28 mouse cellular contexts compared by ENCODE assay signal in the genomic region with DNA sequence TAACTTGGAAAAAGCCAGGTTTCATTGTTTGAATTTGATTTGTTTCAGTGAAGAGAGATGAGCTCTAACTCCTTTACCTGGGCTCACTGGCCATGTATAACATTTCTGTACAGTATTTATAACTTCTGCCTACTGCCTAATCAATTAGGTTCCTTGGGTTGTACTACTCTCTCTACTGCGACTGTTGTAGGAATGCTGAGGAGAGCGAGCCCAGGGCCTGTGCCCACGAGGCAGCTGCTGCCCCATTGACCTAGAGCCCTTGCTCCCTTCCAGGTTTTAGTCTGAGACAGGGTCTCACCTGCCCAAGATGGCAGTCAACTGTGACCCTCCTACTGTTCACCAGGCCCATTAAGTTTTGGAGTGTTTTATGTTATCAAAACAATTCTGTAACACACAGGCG.
"Had no signal": no experiment of that assay in that cellular context is flagged by ENCODE, and none has a peak within 500 bp of the region (broad histone marks: within the 10 kb centered on the region; RNA-seq: fewer than 3 reads in every experiment).

No protein-coding gene starts in this region.

- H3K27me3 ChIP-seq: embryonic facial prominence, embryonic 12.5 days; embryonic facial prominence, embryonic 13.5 days; embryonic facial prominence, embryonic 15.5 days; forebrain, embryonic 12.5 days; forebrain, embryonic 13.5 days; forebrain, embryonic 15.5 days had no signal

- DNase-seq: cerebellum, adult 2 months; cerebellum, adult 8-10 months; cerebellum, adult 9-10 months; cerebellum, adult 9-11 months; cerebellum, postnatal 10 days; cerebellum, postnatal 14 days; cerebellum, postnatal 25 days; cerebellum, postnatal 36 days; embryo, embryonic 11 days; forebrain, postnatal 0 days; gastrocnemius, adult 2 months; gastrocnemius, postnatal 10 days; gastrocnemius, postnatal 14 days; gastrocnemius, postnatal 25 days; gastrocnemius, postnatal 36 days; heart, adult 18-20 months; heart, adult 2 months had no signal

- H3K4me3 ChIP-seq: embryonic facial prominence, embryonic 10.5 days; embryonic facial prominence, embryonic 12.5 days; embryonic facial prominence, embryonic 13.5 days; embryonic facial prominence, embryonic 15.5 days; erythroblast, embryonic 14.5 days; forebrain, embryonic 10.5 days; forebrain, embryonic 12.5 days; forebrain, embryonic 13.5 days; forebrain, embryonic 15.5 days; gastrocnemius, adult 2 months; heart, adult 2 months had no signal

- H3K27ac ChIP-seq: embryonic facial prominence, embryonic 10.5 days; embryonic facial prominence, embryonic 12.5 days; embryonic facial prominence, embryonic 13.5 days; embryonic facial prominence, embryonic 15.5 days; forebrain, embryonic 10.5 days; forebrain, embryonic 12.5 days; forebrain, embryonic 13.5 days; forebrain, embryonic 15.5 days; gastrocnemius, adult 2 months; heart, adult 2 months had no signal

- H3K4me1 ChIP-seq: embryonic facial prominence, embryonic 10.5 days; embryonic facial prominence, embryonic 12.5 days; embryonic facial prominence, embryonic 13.5 days; embryonic facial prominence, embryonic 15.5 days; forebrain, embryonic 10.5 days; forebrain, embryonic 12.5 days; forebrain, embryonic 13.5 days; forebrain, embryonic 15.5 days had no signal

- H3K9me3 ChIP-seq: embryonic facial prominence, embryonic 10.5 days; embryonic facial prominence, embryonic 12.5 days; embryonic facial prominence, embryonic 13.5 days; embryonic facial prominence, embryonic 15.5 days; forebrain, embryonic 10.5 days; forebrain, embryonic 12.5 days; forebrain, embryonic 13.5 days; forebrain, embryonic 15.5 days had no signal

- H3K4me2 ChIP-seq: embryonic facial prominence, embryonic 12.5 days; embryonic facial prominence, embryonic 13.5 days; embryonic facial prominence, embryonic 15.5 days; forebrain, embryonic 12.5 days; forebrain, embryonic 13.5 days; forebrain, embryonic 15.5 days had no signal

- ATAC-seq: forebrain, embryonic 13.5 days; forebrain, embryonic 14.5 days; forebrain, embryonic 15.5 days; forebrain, embryonic 16.5 days; forebrain, postnatal 0 days had no signal

- H3K9ac ChIP-seq: embryonic facial prominence, embryonic 12.5 days; embryonic facial prominence, embryonic 13.5 days; embryonic facial prominence, embryonic 15.5 days; forebrain, embryonic 12.5 days; forebrain, embryonic 13.5 days; forebrain, embryonic 15.5 days; forebrain, postnatal 0 days had no signal
